Mouse (Mus musculus) spleen, adult 12 weeks (tissue): ENCODE data around the gene Vti1a.

Experiments
- DNase-seq: peaks from one replicate; pipeline ENCODE4 v3.0.0; 2022; ENCODE audit warnings: low spot score

Gene Vti1a

DNA sequence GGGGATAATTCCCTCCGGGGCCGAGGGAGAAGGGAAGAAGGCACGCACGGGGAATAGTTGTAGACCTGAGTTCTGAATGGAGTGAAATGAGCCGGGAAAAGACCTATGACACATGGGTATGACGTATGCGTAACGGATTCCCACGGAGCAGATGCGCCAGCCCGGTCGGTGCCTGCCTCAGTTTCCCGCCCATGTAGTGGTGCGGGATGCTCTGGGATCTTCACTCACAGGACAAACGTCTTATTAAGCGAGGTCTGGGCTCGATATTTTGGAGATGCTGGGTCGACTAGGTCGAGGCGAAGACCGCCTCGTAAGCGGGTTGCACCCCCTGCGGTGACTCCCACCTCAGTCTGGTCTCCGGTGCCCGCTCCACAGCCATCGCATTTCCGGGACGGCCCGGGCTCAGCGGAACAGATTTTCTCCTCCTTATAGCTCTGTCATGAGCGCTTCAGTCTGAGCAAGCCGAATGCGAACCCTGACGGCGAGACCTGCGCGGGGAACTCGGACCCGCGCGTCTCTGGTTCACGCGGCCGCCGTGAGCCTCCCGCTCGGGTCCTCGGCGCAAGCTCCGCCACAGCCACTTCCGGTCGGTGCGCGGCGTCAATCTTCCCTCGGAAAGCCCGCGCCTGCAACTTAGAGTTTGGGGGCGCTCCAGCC, 515 bp upstream of the Vti1a start, which contains the start of gene Zdhhc6:
Gene Zdhhc6, minus strand, starts transcription at position 581 of the 657 bp plus-strand sequence.
- DNase-seq, result peak; percentile 82

DNA sequence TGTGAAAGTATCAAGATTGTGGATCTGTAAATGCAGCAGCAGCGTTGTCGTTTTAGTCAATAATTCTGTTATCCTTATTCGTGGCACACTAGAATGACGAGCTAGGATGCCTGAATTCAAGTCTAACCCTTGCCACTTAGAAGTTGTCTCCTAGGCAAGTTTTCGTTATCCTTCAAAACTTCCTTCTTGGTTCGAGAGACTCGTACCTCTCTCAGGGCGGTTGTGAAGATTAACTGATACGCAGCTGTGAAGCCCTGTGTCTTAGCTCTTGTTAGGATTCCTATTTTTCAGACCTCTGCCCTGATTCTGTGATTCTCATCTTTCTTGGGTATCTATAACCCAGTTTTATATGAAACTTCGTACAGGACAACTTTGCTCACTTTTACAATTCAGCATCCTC, 806 bp downstream of the Vti1a start:
- no peak for DNase-seq

DNA sequence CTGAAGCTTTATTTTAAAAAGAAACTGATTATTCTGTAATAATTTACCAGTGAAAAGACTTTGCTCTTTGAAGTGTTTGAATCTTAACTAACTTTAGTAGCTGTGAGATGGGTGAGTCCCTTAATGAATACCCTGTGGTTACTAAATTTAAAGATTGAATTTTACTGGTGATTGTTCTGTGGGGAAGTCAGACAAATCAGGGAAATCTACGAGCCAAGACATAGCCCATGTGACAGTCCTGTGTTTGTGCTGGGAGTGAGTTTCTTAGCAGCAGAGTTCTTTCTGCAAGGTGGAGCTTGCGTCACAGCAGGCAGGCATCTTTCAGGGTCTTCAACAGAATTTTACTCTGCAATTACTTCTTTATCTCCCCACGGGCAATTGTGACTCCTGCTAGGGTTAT, 2.9 kb downstream of the Vti1a start:
- DNase-seq, result no peak

DNA sequence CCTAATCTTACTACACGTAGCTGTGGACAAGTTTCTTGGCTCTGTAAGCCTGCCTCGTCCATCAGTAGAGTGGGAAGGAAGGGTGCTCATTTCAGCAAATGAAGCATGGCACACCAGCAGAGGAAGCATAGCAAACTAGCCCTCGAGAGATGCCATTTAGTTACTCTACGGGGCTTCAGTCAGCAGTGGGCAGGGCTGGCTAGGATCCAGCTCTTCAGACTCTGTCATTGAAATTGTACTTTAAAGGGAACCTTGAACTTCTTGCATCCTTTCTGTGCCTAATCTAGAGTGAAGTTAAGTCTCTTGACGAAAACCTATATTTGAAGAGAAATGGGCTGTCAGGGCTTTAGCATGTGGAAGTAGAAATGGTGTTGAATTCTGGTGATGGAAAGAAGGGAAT, 3.4 kb downstream of the Vti1a start:
- no peak for DNase-seq

DNA sequence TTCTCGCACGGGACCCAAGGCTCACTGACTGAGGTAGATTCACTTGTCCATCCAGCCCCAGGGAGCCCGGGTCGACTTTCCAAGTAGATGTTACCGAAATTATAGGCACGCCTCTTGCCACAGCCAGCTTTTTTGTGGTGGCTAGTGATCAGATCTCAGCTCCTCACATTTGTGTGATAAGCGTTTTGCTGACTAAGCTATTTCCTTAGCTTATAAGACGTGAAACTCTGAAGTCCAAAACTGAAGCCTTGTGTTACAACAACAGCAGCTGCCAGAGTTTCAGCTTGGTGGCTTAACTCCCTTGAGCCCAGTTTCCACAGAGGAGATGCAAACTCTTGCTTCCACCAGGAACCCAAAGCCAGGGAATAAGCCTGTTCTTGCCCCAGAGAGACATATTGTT, 6.5 kb downstream of the Vti1a start:
- no peak for DNase-seq

DNA sequence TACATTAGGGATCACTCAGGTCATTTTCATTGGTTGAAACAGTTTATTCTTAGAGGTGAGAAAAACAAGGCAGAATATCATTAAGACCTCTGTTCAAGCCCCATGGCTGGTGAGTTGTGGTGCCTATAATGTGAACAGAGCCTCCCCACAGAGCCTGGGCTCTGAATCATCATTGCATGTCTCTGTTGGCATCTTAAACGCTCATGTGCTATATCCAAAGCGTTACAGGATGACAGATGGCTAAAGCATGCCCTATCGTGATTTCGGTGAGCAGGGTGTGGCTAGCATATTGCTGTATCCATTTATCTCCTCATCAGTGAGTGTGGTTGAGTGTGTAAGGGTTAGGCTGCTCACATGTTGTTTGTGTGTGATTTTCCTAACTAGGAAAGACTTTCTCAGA, 11.4 kb downstream of the Vti1a start:
- no peak for DNase-seq

DNA sequence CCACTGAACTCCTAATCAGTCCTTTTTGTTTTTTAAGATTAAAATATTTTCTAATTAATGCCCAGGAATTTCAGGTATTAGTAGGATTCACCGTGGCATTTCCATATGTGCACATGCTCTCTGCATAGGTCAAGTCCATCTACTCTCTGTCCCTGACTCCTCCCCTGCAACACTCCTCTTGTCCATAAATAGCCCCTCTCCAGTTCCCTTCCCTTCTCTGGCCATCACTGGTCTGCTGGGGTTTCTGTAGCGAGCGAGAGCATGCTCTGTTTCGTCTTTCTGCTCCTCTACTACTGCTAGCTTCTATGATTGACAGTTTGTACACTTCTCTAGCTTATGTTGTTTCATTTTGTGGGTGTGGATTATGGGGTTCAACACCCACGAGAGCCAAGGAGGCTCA, 15.7 kb downstream of the Vti1a start:
- no peak for DNase-seq

DNA sequence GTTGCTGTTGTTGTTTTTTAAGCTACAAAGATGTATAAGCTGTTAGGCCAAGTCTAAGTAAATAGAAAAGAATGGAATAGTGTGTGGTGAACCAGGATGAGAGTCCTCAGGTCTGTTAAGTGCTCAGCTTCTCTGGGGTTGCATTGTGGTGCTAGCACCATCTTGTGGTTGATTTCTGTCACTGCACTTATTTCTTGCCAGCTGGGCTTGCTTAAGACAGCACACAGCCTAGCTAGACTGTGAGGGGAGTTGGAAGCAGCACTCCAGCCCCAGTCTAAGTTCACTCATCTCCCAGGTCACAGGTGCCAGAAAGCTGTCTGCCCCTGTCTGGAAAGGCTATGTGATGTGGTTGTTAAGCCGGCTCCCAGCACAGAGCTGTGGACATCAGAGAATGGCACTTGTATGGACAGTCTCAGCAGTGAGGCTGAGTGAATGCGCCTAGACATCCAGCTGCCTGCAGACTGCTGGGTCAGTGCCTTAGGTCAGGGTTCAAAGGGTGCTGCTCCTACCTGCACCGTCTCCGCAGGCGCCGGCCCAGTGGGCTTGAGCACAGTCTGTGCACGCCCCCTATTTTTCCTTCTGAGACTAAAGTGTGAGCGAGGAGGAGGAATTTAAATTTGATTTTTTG, 16.7 kb downstream of the Vti1a start:
- peak; percentile 33 for DNase-seq

DNA sequence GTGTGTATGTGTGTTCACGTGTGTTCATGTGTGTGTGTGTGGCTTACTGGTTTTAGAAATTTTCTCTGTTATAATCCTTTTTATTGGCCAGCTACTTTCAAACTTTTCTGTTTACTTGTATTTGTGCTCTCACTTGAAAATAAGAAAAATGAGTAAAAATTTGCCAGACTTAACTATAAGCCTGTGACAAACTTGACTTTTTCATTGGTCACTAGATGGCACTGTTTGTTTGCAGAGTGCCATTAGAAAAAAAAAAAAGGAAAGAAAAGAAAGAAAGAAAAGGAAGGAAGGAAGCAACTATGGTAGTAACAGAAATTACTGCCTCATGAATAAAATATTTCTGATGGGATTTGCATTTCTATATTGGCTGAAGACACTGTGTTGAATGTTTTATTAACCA, 19.8 kb downstream of the Vti1a start:
- no peak for DNase-seq

DNA sequence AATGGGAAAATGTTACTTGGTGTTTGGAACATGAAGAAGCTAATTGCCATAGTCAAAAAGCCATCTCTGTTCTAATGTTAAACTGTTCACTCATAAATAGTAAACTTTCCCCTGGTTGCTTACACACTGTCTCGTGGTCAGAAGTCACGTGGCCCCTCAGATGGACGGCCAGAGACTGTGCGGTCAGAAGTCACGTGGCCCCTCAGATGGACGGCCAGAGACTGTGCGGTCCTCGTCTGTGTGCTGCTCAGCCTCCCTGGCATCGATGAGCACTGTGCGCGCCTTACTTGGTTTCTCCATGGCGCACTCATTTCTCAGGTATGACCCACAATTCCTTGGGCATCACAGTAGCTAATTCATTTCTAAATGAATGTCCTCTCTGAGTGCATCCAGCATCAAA, 20.3 kb downstream of the Vti1a start:
- DNase-seq, result no peak

DNA sequence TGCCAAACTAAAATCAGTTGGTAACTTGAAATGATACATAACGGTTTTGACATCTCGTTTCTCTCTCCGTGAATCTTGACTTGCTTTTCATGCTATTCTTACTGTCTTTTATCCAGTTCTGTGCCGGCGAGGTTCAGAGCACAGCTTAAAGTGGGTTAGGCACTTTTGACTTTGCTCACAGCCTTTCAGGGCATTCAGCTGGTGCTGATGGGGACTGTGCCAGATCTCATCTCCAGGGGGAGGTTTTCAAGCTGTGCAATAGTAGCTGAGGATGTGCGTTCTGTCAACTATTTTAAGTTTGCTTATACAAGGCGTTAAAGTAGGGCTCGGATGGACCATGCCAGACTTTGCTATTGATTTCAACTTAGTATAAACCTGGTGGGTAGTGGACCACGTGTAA, 21.0 kb downstream of the Vti1a start:
- DNase-seq, result no peak

DNA sequence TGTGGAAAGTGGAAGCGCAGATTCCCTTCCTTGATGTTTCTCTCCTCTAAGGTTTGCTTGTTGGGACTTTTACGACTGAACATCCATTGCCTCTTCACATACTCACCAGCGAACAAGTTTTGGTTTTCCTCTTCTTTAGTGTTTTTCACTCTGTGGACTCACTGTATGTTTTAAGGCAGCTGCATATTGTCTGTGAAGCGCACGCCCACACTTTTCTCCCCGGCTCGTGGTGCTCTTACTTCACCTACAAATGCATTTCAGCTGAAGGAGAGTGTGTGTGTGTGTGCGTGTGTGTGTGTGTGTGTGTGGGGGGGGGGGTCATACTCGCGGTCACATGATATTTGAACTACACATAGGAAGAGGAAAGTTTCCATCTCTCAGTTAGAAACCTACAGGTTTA, 21.6 kb downstream of the Vti1a start:
- DNase-seq, result no peak

DNA sequence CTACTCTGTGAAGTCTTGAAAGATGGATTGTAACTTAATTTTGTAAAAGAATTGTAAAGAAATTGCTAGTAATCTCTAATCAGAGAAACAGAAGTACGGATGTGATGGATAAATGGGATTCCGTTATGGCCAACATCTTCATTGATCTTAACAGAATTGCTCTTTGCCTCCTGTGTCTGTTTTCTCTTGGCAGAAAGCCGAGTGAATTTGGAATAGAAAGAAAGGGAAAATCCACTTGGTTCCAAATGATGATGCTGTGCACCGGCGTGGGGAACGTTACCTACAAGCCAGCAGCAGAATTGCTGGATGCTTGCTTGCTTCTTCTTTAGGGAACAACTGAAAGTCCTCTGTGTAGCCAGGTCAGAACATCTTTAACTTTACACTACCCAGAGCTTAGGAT, 24.4 kb downstream of the Vti1a start:
- no peak for DNase-seq

DNA sequence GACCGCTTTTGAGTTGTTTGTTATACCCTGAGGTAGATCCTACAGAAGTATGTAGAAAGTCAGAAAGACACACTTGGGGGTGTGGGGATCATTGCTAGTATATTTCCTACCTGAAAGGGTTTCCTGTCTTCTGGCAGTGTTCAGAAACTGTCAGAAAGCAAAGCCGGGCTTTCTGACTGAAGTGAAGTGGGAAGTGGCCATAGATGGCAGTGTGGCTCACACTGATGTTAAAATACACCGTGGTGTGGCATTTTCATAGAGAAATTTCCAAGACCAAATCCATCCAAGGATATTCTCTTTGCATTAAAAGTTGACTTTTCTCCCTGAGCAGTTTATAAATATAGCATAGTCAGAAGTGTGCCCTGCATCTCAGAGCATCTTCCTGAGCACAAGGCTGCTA, 25.3 kb downstream of the Vti1a start:
- DNase-seq, result no peak

DNA sequence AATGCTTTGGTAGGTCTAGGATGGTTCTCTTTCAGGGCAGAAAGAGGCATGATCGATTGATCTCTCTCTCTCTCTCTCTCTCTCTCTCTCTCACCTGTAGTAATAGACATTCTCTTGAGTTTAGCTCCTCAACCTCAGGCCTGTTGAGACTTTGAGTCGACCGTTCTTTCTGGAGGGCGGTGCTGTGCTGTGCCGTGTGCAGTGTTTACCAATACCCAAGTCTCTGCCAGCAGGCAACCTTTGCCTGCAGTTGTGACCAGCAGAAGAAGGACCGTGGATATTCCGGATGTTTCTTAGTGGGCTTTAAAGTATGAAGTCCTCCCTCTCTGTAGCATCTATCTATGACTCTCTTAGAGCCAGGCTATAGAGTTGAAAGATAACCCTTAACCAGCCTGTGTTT, 26.3 kb downstream of the Vti1a start:
- DNase-seq, result no peak

DNA sequence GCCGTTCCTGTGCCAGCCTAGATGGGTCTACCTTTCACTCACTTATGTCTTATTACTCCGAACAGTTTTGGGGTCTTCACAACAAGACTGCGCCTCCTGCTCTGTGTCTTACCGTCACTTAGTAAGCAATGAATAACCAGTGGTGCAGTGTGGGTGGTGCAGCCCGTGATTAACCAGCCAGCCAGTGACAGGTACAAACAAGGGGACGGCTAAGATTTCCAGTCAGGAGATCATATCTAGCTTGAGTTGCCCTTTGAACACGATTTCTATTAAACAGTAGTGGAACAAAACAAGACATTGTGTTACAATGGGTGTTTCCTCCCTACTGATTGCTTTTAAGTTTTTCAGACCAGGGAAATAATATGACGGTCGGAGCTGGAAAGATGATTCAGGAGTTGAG, 27.2 kb downstream of the Vti1a start:
- no peak for DNase-seq

DNA sequence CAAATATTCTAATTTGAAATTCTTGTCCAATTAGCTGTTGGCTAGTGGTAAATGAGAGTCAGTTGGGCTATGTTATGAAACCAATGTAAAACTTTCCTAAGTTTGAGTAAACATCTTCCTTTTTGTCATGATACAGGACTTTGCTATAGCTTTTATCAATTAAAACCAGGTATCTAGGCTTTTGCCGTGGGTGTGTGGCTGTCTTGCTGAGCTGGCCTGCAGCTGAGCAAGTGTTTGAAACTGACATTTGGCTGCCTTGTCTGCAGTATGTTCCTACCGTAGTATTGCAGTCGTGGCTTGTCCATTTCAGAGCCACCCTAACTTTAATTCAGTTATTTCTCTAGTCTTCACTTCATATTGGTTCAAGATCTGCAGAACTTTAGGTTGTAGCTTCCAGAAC, 32.1 kb downstream of the Vti1a start:
- no peak for DNase-seq

DNA sequence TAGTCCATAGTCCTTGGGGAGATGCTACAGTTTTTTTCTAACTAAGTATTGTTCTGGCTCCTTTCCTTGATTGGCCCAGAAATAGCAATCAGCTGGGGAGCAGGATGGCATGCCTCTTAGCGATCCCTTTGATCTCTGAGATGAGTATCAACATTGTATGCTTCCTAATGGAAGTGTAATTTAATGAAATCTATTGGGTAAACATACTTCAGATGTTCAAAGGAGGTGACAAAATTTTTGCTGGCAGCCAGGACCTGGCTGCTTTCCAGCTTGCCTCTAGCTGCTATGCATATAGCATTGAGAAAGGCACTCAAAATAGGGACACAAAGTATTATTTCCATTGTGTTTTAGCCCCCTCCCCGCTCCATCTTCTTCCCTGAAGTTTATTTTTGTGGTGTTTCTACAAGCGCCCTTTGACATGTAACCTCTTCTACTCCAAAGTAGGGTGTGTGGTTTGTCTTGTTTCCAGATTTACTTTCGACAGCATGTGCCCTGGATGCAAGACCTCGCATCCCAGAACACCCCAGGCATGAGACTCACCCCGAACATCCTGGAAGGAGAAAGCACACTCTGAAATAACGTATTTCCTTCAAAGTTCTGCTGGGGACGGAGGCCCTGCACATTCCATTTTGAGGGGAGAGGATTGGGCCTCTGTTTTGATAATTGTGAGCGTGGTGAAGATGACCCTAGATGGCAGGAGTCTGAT, 34.7 kb downstream of the Vti1a start:
- no peak for DNase-seq

DNA sequence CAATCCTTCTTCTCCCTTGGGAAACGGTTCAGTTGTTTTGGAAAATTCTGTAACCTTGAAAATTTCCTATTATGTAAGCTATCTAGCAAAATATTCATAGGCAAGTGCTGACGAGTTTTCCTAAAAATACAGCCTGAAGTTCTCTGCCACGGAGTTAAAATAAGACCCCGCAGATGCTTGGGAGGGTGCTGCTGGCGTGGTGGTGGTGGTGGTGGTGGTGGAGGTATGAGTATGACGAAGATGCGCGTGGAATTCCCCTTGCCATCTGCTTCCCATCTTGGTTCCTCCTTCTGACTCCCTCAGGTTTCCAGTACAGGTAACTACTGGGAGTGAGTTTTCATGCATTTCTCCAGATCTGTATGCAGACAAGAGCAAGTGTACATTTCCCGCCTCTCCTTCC, 46.5 kb downstream of the Vti1a start:
- no peak for DNase-seq

DNA sequence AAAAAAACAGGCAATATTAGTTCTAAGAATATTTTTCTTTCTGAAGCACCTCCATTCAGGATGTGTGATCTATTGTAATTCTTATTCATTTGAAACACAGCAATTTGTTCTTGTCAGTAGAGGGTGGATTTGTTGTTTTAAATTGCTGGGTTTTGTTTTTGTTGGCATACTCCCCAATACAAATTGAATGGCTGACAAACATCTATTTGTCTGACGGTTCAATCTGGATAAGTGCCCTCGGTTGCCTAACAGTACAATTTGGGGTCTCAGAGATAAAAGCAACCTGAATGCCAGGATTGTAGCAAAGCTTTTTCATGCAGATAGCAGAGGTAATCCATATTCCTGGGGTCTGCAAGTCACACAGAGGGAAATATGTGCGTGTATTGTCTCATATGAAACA, 53.6 kb downstream of the Vti1a start:
- DNase-seq, result no peak

DNA sequence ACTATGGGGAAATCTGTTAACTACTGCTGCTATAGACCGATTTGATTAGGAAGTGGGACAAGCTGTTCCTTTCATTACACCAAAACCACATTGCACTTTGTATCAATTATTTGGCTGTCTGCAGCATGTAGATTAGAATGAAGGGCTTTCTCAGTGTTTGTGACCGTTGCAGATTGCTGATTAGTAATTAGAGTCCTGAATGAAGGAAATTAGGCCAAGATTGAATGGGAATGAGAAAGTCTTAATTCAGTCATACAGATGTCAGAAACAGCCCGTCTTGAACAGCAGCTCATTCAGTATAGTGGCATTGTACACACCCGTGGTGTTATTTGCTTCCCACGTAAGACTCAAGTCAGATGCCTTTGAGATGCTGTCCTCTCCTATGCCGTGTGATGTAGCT, 60.2 kb downstream of the Vti1a start:
- DNase-seq, result no peak

DNA sequence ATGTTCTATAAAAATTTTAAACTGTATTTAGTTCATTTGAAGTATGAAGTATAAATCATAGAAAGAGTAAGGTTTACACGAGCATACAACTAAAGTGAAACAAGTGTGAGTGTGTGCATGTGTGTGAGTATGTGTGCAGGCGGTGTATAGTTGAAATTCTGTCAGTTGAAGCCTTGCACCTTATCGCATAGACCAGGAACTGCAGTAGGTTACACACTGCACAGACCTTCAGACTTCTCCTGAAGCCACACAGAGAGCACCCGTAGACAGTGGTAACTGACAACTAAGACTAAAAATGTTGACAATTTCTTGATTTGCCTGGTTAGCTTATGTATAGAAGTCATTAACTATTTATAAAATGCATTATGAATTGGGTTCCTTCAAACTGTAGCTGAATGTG, 61.4 kb downstream of the Vti1a start:
- DNase-seq, result no peak

DNA sequence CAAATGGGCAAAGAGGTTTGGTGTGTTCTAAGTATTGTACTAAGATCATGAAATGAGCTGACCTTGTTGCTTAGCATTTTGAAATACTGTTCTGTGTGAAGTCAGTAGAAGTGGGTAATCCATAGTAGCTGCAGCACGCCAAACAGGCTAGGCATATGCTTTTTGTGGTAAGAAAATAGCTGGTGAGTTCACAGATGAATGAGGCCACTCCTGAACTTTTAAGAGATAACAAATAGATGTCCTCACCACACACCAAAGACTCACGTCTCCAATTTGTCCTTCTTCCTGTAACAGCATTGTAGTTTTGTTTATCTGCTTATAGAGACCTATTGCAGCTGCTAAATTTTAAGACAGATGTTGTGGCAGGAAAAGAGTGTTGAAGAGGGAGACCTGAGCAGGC, 62.8 kb downstream of the Vti1a start:
- DNase-seq, result no peak

DNA sequence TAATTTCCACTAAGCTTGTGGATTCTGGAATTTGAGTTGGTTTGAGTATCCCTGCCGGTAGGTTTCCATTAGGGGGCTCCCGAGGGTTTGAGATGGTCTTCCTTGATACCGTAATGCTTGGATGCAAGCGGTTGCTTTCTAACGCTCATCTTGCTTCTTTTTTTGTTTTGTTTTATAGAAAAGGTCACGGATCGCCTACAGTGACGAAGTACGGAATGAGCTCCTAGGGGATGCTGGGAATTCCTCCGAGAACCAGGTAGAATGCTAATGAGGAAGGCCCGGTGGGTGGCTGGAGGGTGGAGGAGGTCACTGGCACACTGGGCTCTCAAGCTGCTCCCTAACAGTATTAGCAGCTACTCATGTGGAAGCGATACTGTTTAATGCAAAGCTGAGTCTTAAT, 64.7 kb downstream of the Vti1a start:
- no peak for DNase-seq
